Mouse (Mus musculus) megakaryocyte, adult 5-6 weeks (primary cell): ENCODE results near the gene Acrbp. TPM values are rescaled to one million over a fixed set of nuclear protein-coding genes. Genes with fewer than 3 reads are reported as not detected.

Experiments used
- ATAC-seq: 2 replicates; pipeline ENCODE4 v1.8.0; 2016; ENCODE audit warnings: mild to moderate bottlenecking, inconsistent platforms; ENCODE audit not compliant: poor library complexity, severe bottlenecking
- total RNA-seq, 2 experiments: library from RNA; stranded (forward) in 1 of 2; stranded (reverse) in 1 of 2; fragments of 153-499, 151-499 nt in 1 of 2; fragments of 221-1000, 200-1000 nt in 1 of 2; gene quantifications; 2 replicates each; pipeline versions ENCODE4 v1.2.3 to v1.2.4; 2015 to 2017

The Acrbp gene
- total RNA-seq, 2 experiments from 2014 or later = 3.4 to 9.0 TPM

- peak; percentile 16 for ATAC-seq
Measured at GRCm38 (mm10) chr6:125067571-125067995, 18.1 kb downstream of the Acrbp start, which contains the start of gene Lpar5. Lpar5 (plus strand) TSS chr6:125067920.

- peak; percentile 76 for ATAC-seq
Measured at GRCm38 (mm10) chr6:125071170-125071895, 21.8 kb downstream of the Acrbp start.

GRCm38 (mm10) chr6:125071896-125072279 lies 22.4 kb downstream of the Acrbp start:
- peak; percentile 6; the same call in 1 of the 2 replicates for ATAC-seq

GRCm38 (mm10) chr6:125073825-125074224 lies 24.3 kb downstream of the Acrbp start:
- peak; percentile 36; the same call in 1 of the 2 replicates for ATAC-seq

- ATAC-seq = no peak
Measured at GRCm38 (mm10) chr6:125081394-125081793, 31.9 kb downstream of the Acrbp start.

- ATAC-seq = no peak
Measured at GRCm38 (mm10) chr6:125081797-125082560, 32.5 kb downstream of the Acrbp start.

GRCm38 (mm10) chr6:125082801-125083386 lies 33.4 kb downstream of the Acrbp start:
- no peak for ATAC-seq

- peak; percentile 75 for ATAC-seq
Measured at GRCm38 (mm10) chr6:125084424-125084823, 34.9 kb downstream of the Acrbp start.

GRCm38 (mm10) chr6:125087937-125088336 lies 38.4 kb downstream of the Acrbp start:
- no peak for ATAC-seq

- ATAC-seq = peak; percentile 63
Measured at GRCm38 (mm10) chr6:125088561-125089321, 39.3 kb downstream of the Acrbp start.

- peak; percentile 29 for ATAC-seq
Measured at GRCm38 (mm10) chr6:125089521-125090321, 40.2 kb downstream of the Acrbp start.

- ATAC-seq = no peak
Measured at GRCm38 (mm10) chr6:125090341-125091085, 41.0 kb downstream of the Acrbp start.

GRCm38 (mm10) chr6:125092372-125092771 lies 42.9 kb downstream of the Acrbp start:
- no peak for ATAC-seq

- ATAC-seq = no peak
Measured at GRCm38 (mm10) chr6:125094843-125095242, 45.4 kb downstream of the Acrbp start.

GRCm38 (mm10) chr6:125095391-125096278 lies 46.1 kb downstream of the Acrbp start, which contains the start of gene Chd4:
Chd4 (plus strand) TSS chr6:125095981.
- peak; percentile 63 for ATAC-seq

GRCm38 (mm10) chr6:125096279-125096596 lies 46.7 kb downstream of the Acrbp start:
- no peak for ATAC-seq

GRCm38 (mm10) chr6:125096597-125097345 lies 47.3 kb downstream of the Acrbp start:
- peak; percentile 20 for ATAC-seq

- no peak for ATAC-seq
Measured at GRCm38 (mm10) chr6:125097346-125097689, 47.8 kb downstream of the Acrbp start.
